Mouse (Mus musculus): Measurements from ENCODE around the gene Cdyl2. TPM values are rescaled to one million over a fixed set of nuclear protein-coding genes. Genes with fewer than 3 reads are reported as not detected.

Cdyl2 gene
- polyA plus RNA-seq, 1 experiment from 2014 or later, result 4.5 TPM

- ATAC-seq (ENCODE audit: extremely low read depth, insufficient number of reproducible peaks, low FRiP score, low TSS enrichment), result no peak
- H3K4me3 ChIP-seq, result no peak overlapping the region
- no peak overlapping the region for H3K9ac ChIP-seq
- WGBS, result 60% methylated on average over 4 of the region's 4 CpGs
- H3K4me1 ChIP-seq, result no peaks in the 10 kb centered on the region
- H3K27me3 ChIP-seq (replicated peaks), result no peaks in the 10 kb centered on the region
- no peaks in the 10 kb centered on the region for H3K9me3 ChIP-seq
- H3K4me2 ChIP-seq, result no peak overlapping the region
- no peak overlapping the region for H3K27ac ChIP-seq (replicated peaks)
- 0 out of 2 replicates have a peak, but pooled peaks cover 4% of the 10 kb centered on the region for H3K36me3 ChIP-seq
Observed at GRCm38 (mm10) chr8:116590546-116590945, 142.2 kb downstream of the Cdyl2 start.

GRCm38 (mm10) chr8:116590106-116590505, 142.7 kb downstream of the Cdyl2 start:
- H3K27ac ChIP-seq (replicated peaks), result no peak overlapping the region
- no peak overlapping the region for H3K9ac ChIP-seq
- H3K27me3 ChIP-seq (replicated peaks), result no peaks in the 10 kb centered on the region
- no peaks in the 10 kb centered on the region for H3K4me1 ChIP-seq
- no peak overlapping the region for H3K4me3 ChIP-seq
- 0 out of 2 replicates have a peak, but pooled peaks cover 4% of the 10 kb centered on the region for H3K36me3 ChIP-seq
- 67% methylated on average over 14 of the region's 14 CpGs for WGBS
- ATAC-seq (ENCODE audit: extremely low read depth, insufficient number of reproducible peaks, low FRiP score, low TSS enrichment), result no peak
- H3K9me3 ChIP-seq, result no peaks in the 10 kb centered on the region
- H3K4me2 ChIP-seq, result no peak overlapping the region

- Histone ChIP-seq H3K9ac (no peak overlapping the region), H3K4me3 (no peak overlapping the region)
- no peak for ATAC-seq (ENCODE audit: extremely low read depth, insufficient number of reproducible peaks, low FRiP score, low TSS enrichment)
Observed at GRCm38 (mm10) chr8:116587616-116588468, 144.9 kb downstream of the Cdyl2 start.

GRCm38 (mm10) chr8:116581318-116582019, 151.3 kb downstream of the Cdyl2 start:
- no peaks in the 10 kb centered on the region for H3K27me3 ChIP-seq (replicated peaks)
- H3K27ac ChIP-seq (replicated peaks), result no peak overlapping the region
- H3K36me3 ChIP-seq, result peaks cover 13% of the 10 kb centered on the region
- ATAC-seq (ENCODE audit: extremely low read depth, insufficient number of reproducible peaks, low FRiP score, low TSS enrichment), result no peak
- no peak overlapping the region for H3K9ac ChIP-seq
- no peak overlapping the region for H3K4me2 ChIP-seq
- H3K4me1 ChIP-seq, result no peaks in the 10 kb centered on the region
- H3K4me3 ChIP-seq, result no peak overlapping the region
- WGBS, result 70% methylated on average over 11 of the region's 11 CpGs
- 0 out of 2 replicates have a peak, but pooled peaks cover 3% of the 10 kb centered on the region for H3K9me3 ChIP-seq

More at GRCm38 (mm10) chr8:116587616-116588468, 144.9 kb downstream of the Cdyl2 start:
- Histone ChIP-seq H3K4me2 (no peak overlapping the region), H3K27me3 (replicated peaks) (no peaks in the 10 kb centered on the region), H3K4me1 (no peaks in the 10 kb centered on the region), H3K36me3 (peaks cover 12% of the 10 kb centered on the region), H3K27ac (replicated peaks) (no peak overlapping the region), H3K9me3 (0 out of 2 replicates have a peak, but pooled peaks cover 3% of the 10 kb centered on the region)
- 73% methylated on average over 19 of the region's 19 CpGs for WGBS

GRCm38 (mm10) chr8:116576732-116577131, 156.1 kb downstream of the Cdyl2 start:
- Histone ChIP-seq H3K4me3 (no peak overlapping the region), H3K4me2 (no peak overlapping the region), H3K9me3 (no peaks in the 10 kb centered on the region), H3K9ac (no peak overlapping the region), H3K27me3 (replicated peaks) (no peaks in the 10 kb centered on the region), H3K4me1 (no peaks in the 10 kb centered on the region), H3K27ac (replicated peaks) (no peak overlapping the region), H3K36me3 (peaks cover 8% of the 10 kb centered on the region; the same call in 1 of the 2 replicates)
- no peak for ATAC-seq (ENCODE audit: extremely low read depth, insufficient number of reproducible peaks, low FRiP score, low TSS enrichment)
- 90% methylated on average over 2 of the region's 2 CpGs for WGBS

GRCm38 (mm10) chr8:116573085-116573484, 159.7 kb downstream of the Cdyl2 start:
- Histone ChIP-seq H3K9ac (no peak overlapping the region), H3K9me3 (no peaks in the 10 kb centered on the region), H3K36me3 (peaks cover 8% of the 10 kb centered on the region; the same call in 1 of the 2 replicates), H3K27ac (replicated peaks) (no peak overlapping the region), H3K4me1 (no peaks in the 10 kb centered on the region), H3K27me3 (replicated peaks) (no peaks in the 10 kb centered on the region), H3K4me2 (no peak overlapping the region), H3K4me3 (no peak overlapping the region)
- WGBS, result 82% methylated on average over 5 of the region's 5 CpGs
- ATAC-seq (ENCODE audit: extremely low read depth, insufficient number of reproducible peaks, low FRiP score, low TSS enrichment), result no peak

- Histone ChIP-seq H3K36me3 (no peaks in the 10 kb centered on the region), H3K4me1 (no peaks in the 10 kb centered on the region), H3K9ac (no peak overlapping the region), H3K27me3 (replicated peaks) (no peaks in the 10 kb centered on the region), H3K9me3 (no peaks in the 10 kb centered on the region), H3K27ac (replicated peaks) (no peak overlapping the region), H3K4me2 (no peak overlapping the region), H3K4me3 (no peak overlapping the region)
- 67% methylated on average over 3 of the region's 3 CpGs for WGBS
- ATAC-seq (ENCODE audit: extremely low read depth, insufficient number of reproducible peaks, low FRiP score, low TSS enrichment), result no peak
Observed at GRCm38 (mm10) chr8:116552778-116553177, 180.0 kb downstream of the Cdyl2 start.

- 73% methylated on average over 6 of the region's 6 CpGs for WGBS
- Histone ChIP-seq H3K27me3 (replicated peaks) (no peaks in the 10 kb centered on the region), H3K27ac (replicated peaks) (no peak overlapping the region), H3K36me3 (no peaks in the 10 kb centered on the region), H3K9ac (no peak overlapping the region), H3K4me3 (no peak overlapping the region), H3K4me2 (no peak overlapping the region), H3K4me1 (no peaks in the 10 kb centered on the region), H3K9me3 (no peaks in the 10 kb centered on the region)
- no peak for ATAC-seq (ENCODE audit: extremely low read depth, insufficient number of reproducible peaks, low FRiP score, low TSS enrichment)
Observed at GRCm38 (mm10) chr8:116552255-116552654, 180.5 kb downstream of the Cdyl2 start.

GRCm38 (mm10) chr8:116543366-116543765, 189.4 kb downstream of the Cdyl2 start:
- Histone ChIP-seq H3K4me1 (no peaks in the 10 kb centered on the region), H3K9me3 (no peaks in the 10 kb centered on the region), H3K27ac (replicated peaks) (no peak overlapping the region), H3K36me3 (no peaks in the 10 kb centered on the region), H3K4me2 (no peak overlapping the region), H3K9ac (no peak overlapping the region), H3K27me3 (replicated peaks) (no peaks in the 10 kb centered on the region), H3K4me3 (no peak overlapping the region)
- no peak for ATAC-seq (ENCODE audit: extremely low read depth, insufficient number of reproducible peaks, low FRiP score, low TSS enrichment)
- WGBS, result 68% methylated on average over 1 of the region's 1 CpGs

GRCm38 (mm10) chr8:116542842-116543241, 189.9 kb downstream of the Cdyl2 start:
- Histone ChIP-seq H3K4me2 (no peak overlapping the region), H3K27me3 (replicated peaks) (no peaks in the 10 kb centered on the region), H3K4me3 (no peak overlapping the region), H3K9me3 (no peaks in the 10 kb centered on the region), H3K36me3 (no peaks in the 10 kb centered on the region), H3K27ac (replicated peaks) (no peak overlapping the region), H3K9ac (no peak overlapping the region), H3K4me1 (no peaks in the 10 kb centered on the region)
- no peak for ATAC-seq (ENCODE audit: extremely low read depth, insufficient number of reproducible peaks, low FRiP score, low TSS enrichment)
- WGBS, result 65% methylated on average over 5 of the region's 5 CpGs

- no peaks in the 10 kb centered on the region for H3K9me3 ChIP-seq
Observed at GRCm38 (mm10) chr8:116540136-116540535, 192.7 kb downstream of the Cdyl2 start.

More at GRCm38 (mm10) chr8:116540136-116540535, 192.7 kb downstream of the Cdyl2 start:
- 95% methylated on average over 1 of the region's 1 CpGs for WGBS
- Histone ChIP-seq H3K36me3 (no peaks in the 10 kb centered on the region), H3K4me3 (no peak overlapping the region), H3K4me2 (no peak overlapping the region), H3K4me1 (no peaks in the 10 kb centered on the region), H3K9ac (no peak overlapping the region), H3K27me3 (replicated peaks) (no peaks in the 10 kb centered on the region), H3K27ac (replicated peaks) (no peak overlapping the region)
- no peak for ATAC-seq (ENCODE audit: extremely low read depth, insufficient number of reproducible peaks, low FRiP score, low TSS enrichment)
